Mouse (Mus musculus): Measurements from ENCODE around the gene Stx17.

Stx17 gene

DNA sequence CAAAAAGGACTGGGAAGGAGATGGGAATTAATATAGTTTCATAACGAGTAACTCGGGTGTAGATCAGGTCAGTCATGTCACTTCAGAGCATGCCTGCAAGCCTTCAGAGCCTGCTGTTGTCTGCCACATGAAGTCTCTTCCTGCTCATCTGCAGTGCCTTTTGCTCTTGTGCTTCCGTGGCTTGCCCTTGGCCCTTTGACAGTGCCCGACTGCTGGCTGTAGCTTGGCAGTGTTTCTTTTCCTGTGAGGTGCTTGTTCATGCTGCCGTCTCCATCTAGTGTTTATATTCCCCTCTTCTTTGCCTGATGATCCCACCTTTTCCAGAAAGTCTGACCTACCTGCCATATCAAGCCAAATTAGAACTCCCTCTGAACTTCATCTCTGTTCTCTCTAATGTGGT, 39.1 kb downstream of the Stx17 start:
- no peak for DNase-seq (ENCODE audit: low read depth, low spot score)

- DNase-seq (ENCODE audit: low read depth, low spot score), result no peak
Measured at GRCm38 (mm10) chr4:48175666-48176065, 51.0 kb downstream of the Stx17 start.

GRCm38 (mm10) chr4:48180922-48181321, 56.2 kb downstream of the Stx17 start:
- DNase-seq (ENCODE audit: low read depth, low spot score), result no peak

- no peak for DNase-seq (ENCODE audit: low read depth, low spot score)
Measured at GRCm38 (mm10) chr4:48181366-48181765, 56.7 kb downstream of the Stx17 start.

GRCm38 (mm10) chr4:48182115-48182806, 57.5 kb downstream of the Stx17 start:
- no peak for DNase-seq (ENCODE audit: low read depth, low spot score)

GRCm38 (mm10) chr4:48197925-48198324, 73.2 kb downstream of the Stx17 start:
- no peak for DNase-seq (ENCODE audit: low read depth, low spot score)

- no peak for DNase-seq (ENCODE audit: low read depth, low spot score)
Measured at GRCm38 (mm10) chr4:48198447-48198846, 73.7 kb downstream of the Stx17 start.

- DNase-seq (ENCODE audit: low read depth, low spot score), result no peak
Measured at GRCm38 (mm10) chr4:48203564-48203963, 78.8 kb downstream of the Stx17 start.

DNA sequence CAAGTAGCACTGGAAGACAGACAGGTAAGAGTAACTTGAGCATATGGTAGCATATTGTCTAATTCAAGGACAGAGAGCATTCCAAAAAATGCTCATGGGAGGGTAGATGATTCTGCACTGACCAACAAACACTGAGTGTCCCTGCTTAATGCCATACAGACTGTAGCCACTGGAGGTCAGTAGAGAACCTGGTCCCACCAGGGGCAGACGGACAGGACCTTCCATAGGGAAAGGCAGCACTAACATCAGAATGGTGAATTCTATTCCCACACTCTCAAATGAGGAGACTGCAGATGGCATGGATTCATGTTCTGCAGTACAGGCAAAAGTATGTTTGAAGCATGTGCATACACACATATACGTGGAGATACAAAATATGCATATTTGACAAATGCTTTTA, 100.5 kb downstream of the Stx17 start:
- DNase-seq (ENCODE audit: low read depth, low spot score), result no peak

DNA sequence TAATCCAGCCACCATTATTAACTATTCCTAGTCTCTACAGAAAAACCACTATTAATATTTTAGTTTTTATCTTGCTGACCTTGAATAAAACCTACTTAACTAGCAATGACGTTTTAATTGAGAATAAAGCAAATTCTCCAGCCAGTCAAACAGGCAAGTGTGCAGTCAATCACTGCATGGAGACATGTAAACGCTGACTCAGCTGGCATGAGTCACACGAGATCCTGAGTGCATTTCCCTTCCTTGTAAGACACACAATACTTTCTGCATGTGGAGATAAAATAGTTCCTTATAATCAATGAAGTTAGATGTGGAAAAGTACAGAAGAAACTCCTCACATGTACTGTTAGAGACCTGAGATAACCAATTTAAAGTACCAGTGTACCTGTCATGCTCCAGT, 100.9 kb downstream of the Stx17 start:
- DNase-seq (ENCODE audit: low read depth, low spot score), result no peak

GRCm38 (mm10) chr4:48226800-48227199, 102.1 kb downstream of the Stx17 start:
- DNase-seq (ENCODE audit: low read depth, low spot score), result no peak

Data from brain, embryonic 18.5 days (tissue).